Mouse (Mus musculus) embryonic facial prominence, embryonic 13.5 days (tissue): ENCODE results near the gene Lamtor1. TPM values are rescaled to one million over a fixed set of nuclear protein-coding genes. Genes with fewer than 3 reads are reported as not detected.

Experiments
- ATAC-seq: fragments of 200-750 bp; cut with Nextera tagmentation; 2 replicates; pipeline ENCODE4 v1.8.0; 2017; ENCODE audit warnings: low read depth; ENCODE audit not compliant: insufficient number of reproducible peaks, insufficient read depth, low FRiP score, low TSS enrichment
- H3K27ac ChIP-seq: fragments of 300-500 bp; sonication (generic); 2 replicates; pipeline ENCODE4 v1.5.1; 2015; ENCODE audit warnings: moderate library complexity, mild to moderate bottlenecking, inconsistent platforms
- H3K27me3 ChIP-seq: fragments of 300-500 bp; sonication (generic); 2 replicates; pipeline ENCODE4 v1.6.1; 2015; ENCODE audit warnings: mild to moderate bottlenecking, inconsistent platforms
- H3K36me3 ChIP-seq: fragments of 300-500 bp; sonication (generic); 2 replicates; pipeline ENCODE4 v1.6.1; 2015; ENCODE audit warnings: mild to moderate bottlenecking, inconsistent platforms
- H3K4me1 ChIP-seq: fragments of 300-500 bp; sonication (generic); 2 replicates; pipeline ENCODE4 v1.6.1; 2015; ENCODE audit warnings: inconsistent platforms
- H3K4me2 ChIP-seq: fragments of 300-500 bp; sonication (generic); 2 replicates; pipeline ENCODE4 v1.6.1; 2015; ENCODE audit warnings: moderate library complexity, mild to moderate bottlenecking, inconsistent platforms
- H3K4me3 ChIP-seq: fragments of 300-500 bp; sonication (generic); 2 replicates; pipeline ENCODE4 v1.5.1; 2015; ENCODE audit warnings: mild to moderate bottlenecking, inconsistent platforms
- H3K9ac ChIP-seq: fragments of 300-500 bp; sonication (generic); 2 replicates; pipeline ENCODE4 v1.6.1; 2015; ENCODE audit warnings: mild to moderate bottlenecking, inconsistent platforms
- H3K9me3 ChIP-seq: fragments of 300-500 bp; sonication (generic); 2 replicates; pipeline ENCODE4 v1.6.1; 2016; ENCODE audit warnings: inconsistent platforms
- WGBS: fragments of 180-500 bp; shearing (Covaris S2); methylation state at CpG from one replicate; pipeline ENCODE4 v1.1.7; 2015; ENCODE audit warnings: mixed read lengths; 5-methylcytosine and 5-hydroxymethylcytosine counted together
- microRNA-seq: library from miRNA; unstranded; fragments of <30 nt; microRNA quantifications from one replicate; pipeline ENCODE4, GENCODE M21; 2016
- polyA plus RNA-seq: library from polyadenylated mRNA; unstranded; fragments of >200 nt; fragmentation: Nextera tagmentation; extraction: Ambion mirVana; gene quantifications from 2 replicates; pipeline ENCODE4 v1.2.1, GENCODE M21; 2015

Lamtor1 gene
- polyA plus RNA-seq, 1 experiment from 2014 or later = 168 TPM

- no peaks in the 10 kb centered on the region for H3K9me3 ChIP-seq
- H3K4me3 ChIP-seq = peak overlapping the region; percentile 9; the same call in 1 of the 2 replicates
- H3K4me1 ChIP-seq = peaks cover 42% of the 10 kb centered on the region
- ATAC-seq = no peak
- H3K36me3 ChIP-seq = peaks cover 16% of the 10 kb centered on the region
- peak overlapping the region; percentile 76 for H3K4me2 ChIP-seq
- WGBS = 12% methylated on average over 2 of the region's 2 CpGs
- H3K27me3 ChIP-seq = no peaks in the 10 kb centered on the region
- H3K9ac ChIP-seq = no peak overlapping the region
- peak overlapping the region; percentile 100 for H3K27ac ChIP-seq
These were observed 68.8 kb downstream of the Lamtor1 start for GRCm38 (mm10) chr7:101974505-101974904.

Small RNAs within 50 kb of the gene (microRNA-seq; reads per million reads assigned to microRNA genes)
- gene Gm22655 = not detected

Other genes starting within 250 kb of the Lamtor1 start
- 40.4 and 45.8 TPM in 2 replicates for gene Clpb, start 242.3 kb upstream of the Lamtor1 start, polyA plus RNA-seq
- gene Phox2a, start 87.6 kb upstream of the Lamtor1 start, polyA plus RNA-seq = 0.43 TPM in 1 of 2 replicates, not detected in the other
- gene Inppl1, start 67.7 kb upstream of the Lamtor1 start, polyA plus RNA-seq = 44.6 and 44.8 TPM in 2 replicates
- 1.5 and 1.9 TPM in 2 replicates for gene Folr2, start 48.7 kb upstream of the Lamtor1 start, polyA plus RNA-seq
- gene Anapc15, start 42.2 kb upstream of the Lamtor1 start, polyA plus RNA-seq = 70.3 and 73.4 TPM in 2 replicates
- 0.25 TPM in 1 of 2 replicates, not detected in the other for gene Folr1, start 35.1 kb upstream of the Lamtor1 start, polyA plus RNA-seq
- gene Tomt, start 455 bp downstream of the Lamtor1 start, polyA plus RNA-seq = 0.51 and 0.59 TPM in 2 replicates
- 7.3 and 8.3 TPM in 2 replicates for gene Lrrc51, start 28.0 kb downstream of the Lamtor1 start, polyA plus RNA-seq
- 90.9 and 92.0 TPM in 2 replicates for gene Numa1, start 28.2 kb downstream of the Lamtor1 start, polyA plus RNA-seq
- 3.3 TPM in 2 replicates for gene Il18bp, start 112.8 kb downstream of the Lamtor1 start, polyA plus RNA-seq
- gene Rnf121, start 159.6 kb downstream of the Lamtor1 start, polyA plus RNA-seq = 31.2 and 33.3 TPM in 2 replicates
- gene Xndc1, start 159.6 kb downstream of the Lamtor1 start, polyA plus RNA-seq = 45.4 and 47.8 TPM in 2 replicates
- gene Xntrpc, start 159.8 kb downstream of the Lamtor1 start, polyA plus RNA-seq = 1.6 and 2.7 TPM in 2 replicates
- gene Trpc2, start 177.2 kb downstream of the Lamtor1 start, polyA plus RNA-seq = 0.56 TPM in 1 of 2 replicates, not detected in the other
- 1.4 and 2.0 TPM in 2 replicates for gene Art1, start 195.8 kb downstream of the Lamtor1 start, polyA plus RNA-seq
- gene Art5, start 203.6 kb downstream of the Lamtor1 start, polyA plus RNA-seq = 1.2 and 1.8 TPM in 2 replicates
- not detected in 2 replicates for gene Chrna10, start 210.9 kb downstream of the Lamtor1 start, polyA plus RNA-seq